Comparison of ENCODE assay signal across 17 mouse cellular contexts in genomic region chr12:82799892-82800291, GRCm38 (mm10).
"Had no signal": no experiment of that assay in that cellular context is flagged by ENCODE, and none has a peak within 500 bp of the region (broad histone marks: within the 10 kb centered on the region; RNA-seq: fewer than 3 reads in every experiment).

No protein-coding gene starts in this region.

- H3K9me3 ChIP-seq: midbrain, embryonic 10.5 days; midbrain, embryonic 12.5 days; neural tube, embryonic 13.5 days; neural tube, embryonic 15.5 days had no signal

- H3K4me3 ChIP-seq: midbrain, embryonic 10.5 days; midbrain, embryonic 12.5 days; myocyte; neural tube, embryonic 13.5 days; neural tube, embryonic 15.5 days had no signal

- H3K4me2 ChIP-seq: lung, embryonic 14.5 days; midbrain, embryonic 12.5 days; neural tube, embryonic 13.5 days; neural tube, embryonic 15.5 days had no signal

- H3K4me1 ChIP-seq: midbrain, embryonic 10.5 days; neural tube, embryonic 13.5 days; neural tube, embryonic 15.5 days had no signal

- ATAC-seq: midbrain, embryonic 16.5 days had no signal

- H3K27me3 ChIP-seq: midbrain, embryonic 12.5 days; neural tube, embryonic 13.5 days; neural tube, embryonic 15.5 days had no signal

- H3K9ac ChIP-seq: lung, embryonic 14.5 days; midbrain, embryonic 12.5 days; neural tube, embryonic 13.5 days; neural tube, embryonic 15.5 days had no signal

- DNase-seq: lung, adult 18-20 months; lung, embryonic 14.5 days; lung, postnatal 4 days; midbrain, embryonic 14.5 days; retina, postnatal 1 day; right cerebral cortex, adult 18-20 months; right cerebral cortex, postnatal 25 days; right cerebral cortex, postnatal 4 days; spleen, adult 18-20 months; thymus, postnatal 14 days; thymus, postnatal 36 days had no signal

- H3K36me3 ChIP-seq: midbrain, embryonic 10.5 days; midbrain, embryonic 12.5 days; neural tube, embryonic 13.5 days; neural tube, embryonic 15.5 days had no signal

- H3K27ac ChIP-seq: midbrain, embryonic 10.5 days; midbrain, embryonic 12.5 days; neural tube, embryonic 13.5 days; neural tube, embryonic 15.5 days had no signal
